Mouse (Mus musculus) spleen, adult 2 months (tissue): ENCODE measurements around the gene Slc16a10. TPM values are rescaled to one million over a fixed set of nuclear protein-coding genes. Genes with fewer than 3 reads are reported as not detected.
"Not testable (repeated sequence)": the region's sequence is repeated elsewhere in the genome, so short reads cannot be mapped to it uniquely, and the experiment has no call there.

ENCODE experiments used
- DNase-seq, 2 experiments: peaks; one replicate each; pipeline versions ENCODE4 v3.0.0 to v3.0.0-alpha.2; 2012 to 2021; ENCODE audit warnings: low spot score in 2 of 2, low read depth in 1 of 2
- H3K27ac ChIP-seq: fragments of 200-500 bp; 2 replicates; pipeline ENCODE4 v1.5.1; 2012; ENCODE audit warnings: low read length, inconsistent platforms; ENCODE audit not compliant: insufficient read depth
- H3K27me3 ChIP-seq: fragments of 200-500 bp; 2 replicates; pipeline ENCODE4 v1.6.1; 2012; ENCODE audit warnings: mild to moderate bottlenecking, moderate library complexity, low read length, inconsistent platforms; ENCODE audit not compliant: control insufficient read depth, insufficient read depth
- H3K36me3 ChIP-seq: fragments of 200-500 bp; 2 replicates; pipeline ENCODE4 v1.6.1; 2012; ENCODE audit warnings: mild to moderate bottlenecking, low read length, inconsistent platforms; ENCODE audit not compliant: control insufficient read depth, insufficient read depth
- H3K4me1 ChIP-seq: fragments of 200-500 bp; 2 replicates; pipeline ENCODE4 v1.6.1; 2011; ENCODE audit warnings: inconsistent platforms; ENCODE audit not compliant: control insufficient read depth, insufficient read depth, insufficient read length
- H3K4me3 ChIP-seq: fragments of 200-500 bp; 2 replicates; pipeline ENCODE4 v1.5.1; 2011; ENCODE audit warnings: mild to moderate bottlenecking, inconsistent platforms; ENCODE audit not compliant: insufficient read depth, insufficient read length; ENCODE audit errors: extremely low read depth
- CTCF ChIP-seq: fragments of 200-500 bp; IDR thresholded peaks from 2 replicates; pipeline ENCODE4 v1.5.1; 2011; ENCODE audit warnings: mild to moderate bottlenecking, inconsistent platforms; ENCODE audit not compliant: insufficient read depth, insufficient read length, insufficient replicate concordance; ENCODE audit errors: extremely low read depth
- POLR2A ChIP-seq: fragments of 200-500 bp; IDR thresholded peaks from 2 replicates; pipeline ENCODE4 v1.6.1; 2011; ENCODE audit warnings: low read depth, low read length, inconsistent platforms
- WGBS: fragments of 180-500 bp; shearing (Covaris S2); methylation state at CpG from one replicate; pipeline ENCODE4 v1.1.7; 2018; 5-methylcytosine and 5-hydroxymethylcytosine counted together
- polyA plus RNA-seq: library from polyadenylated mRNA; depleted of rRNA; stranded (reverse); fragments of >200 nt; gene quantifications from 2 replicates; pipeline ENCODE4 v1.2.3, GENCODE M21; 2012

Slc16a10 gene
- polyA plus RNA-seq, 1 experiment, result 36.9 TPM

GRCm38 (mm10) chr10:40024554-40025428 lies 117.3 kb downstream of the Slc16a10 start, which contains the start of gene Mfsd4b1:
Gene Mfsd4b1, minus strand, starts transcription at chr10:40025268.
- H3K27me3 ChIP-seq, result peaks cover 5% of the 10 kb centered on the region
- H3K27ac ChIP-seq, result no peak within 1 kb of the TSS
- H3K4me1 ChIP-seq, result peaks cover 5% of the 10 kb centered on the region
- DNase-seq, result peak; percentile 49 to 59
- TF ChIP-seq POLR2A, result no peak
- TF ChIP-seq CTCF, result no peak
- no peaks in the 10 kb centered on the region for H3K36me3 ChIP-seq
- peak within 1 kb of the TSS; percentile 54 for H3K4me3 ChIP-seq
- WGBS, result 4% methylated on average over 46 of the region's 46 CpGs

GRCm38 (mm10) chr10:40020401-40020800 lies 121.7 kb downstream of the Slc16a10 start:
- TF ChIP-seq POLR2A, result no peak
- no peak for TF ChIP-seq CTCF
- Histone ChIP-seq H3K36me3 (no peaks in the 10 kb centered on the region), H3K27ac (no peak overlapping the region), H3K27me3 (peaks cover 5% of the 10 kb centered on the region), H3K4me1 (peaks cover 5% of the 10 kb centered on the region), H3K4me3 (no peak overlapping the region)
- WGBS, result 54% methylated on average over 2 of the region's 2 CpGs
- no peak for DNase-seq

GRCm38 (mm10) chr10:40019492-40019891 lies 122.6 kb downstream of the Slc16a10 start:
- DNase-seq, result no peak
- TF ChIP-seq POLR2A (no peak), CTCF (no peak)
- Histone ChIP-seq H3K27me3 (peaks cover 1% of the 10 kb centered on the region; the same call in 1 of the 2 replicates), H3K4me1 (no peaks in the 10 kb centered on the region), H3K4me3 (no peak overlapping the region), H3K36me3 (no peaks in the 10 kb centered on the region), H3K27ac (no peak overlapping the region)
- WGBS, result 68% methylated on average over 3 of the region's 3 CpGs

GRCm38 (mm10) chr10:40018261-40018860 lies 123.7 kb downstream of the Slc16a10 start:
- TF ChIP-seq CTCF (no peak), POLR2A (no peak)
- H3K4me1 ChIP-seq, result no peaks in the 10 kb centered on the region
- DNase-seq, result no peak
- no peak overlapping the region for H3K4me3 ChIP-seq
- no peak overlapping the region for H3K27ac ChIP-seq
- 91% methylated on average over 5 of the region's 5 CpGs for WGBS
- no peaks in the 10 kb centered on the region for H3K36me3 ChIP-seq
- H3K27me3 ChIP-seq, result no peaks in the 10 kb centered on the region

GRCm38 (mm10) chr10:40009591-40009990 lies 132.5 kb downstream of the Slc16a10 start:
- no peak for TF ChIP-seq POLR2A
- no peak for TF ChIP-seq CTCF
- H3K36me3 ChIP-seq, result no peaks in the 10 kb centered on the region
- H3K4me3 ChIP-seq, result no peak overlapping the region
- WGBS, result 86% methylated on average over 11 of the region's 11 CpGs
- no peak for DNase-seq
- no peaks in the 10 kb centered on the region for H3K4me1 ChIP-seq
- H3K27ac ChIP-seq, result no peak overlapping the region
- H3K27me3 ChIP-seq, result no peaks in the 10 kb centered on the region

GRCm38 (mm10) chr10:40008847-40009246 lies 133.2 kb downstream of the Slc16a10 start:
- H3K4me3 ChIP-seq, H3K4me1 ChIP-seq, H3K27ac ChIP-seq, H3K27me3 ChIP-seq, DNase-seq, H3K36me3 ChIP-seq: not testable (repeated sequence)
- 89% methylated on average over 4 of the region's 4 CpGs for WGBS

- Histone ChIP-seq H3K27ac (no peak overlapping the region), H3K27me3 (no peaks in the 10 kb centered on the region), H3K4me3 (no peak overlapping the region), H3K36me3 (no peaks in the 10 kb centered on the region), H3K4me1 (no peaks in the 10 kb centered on the region)
- DNase-seq, result no peak
- WGBS, result 85% methylated on average over 4 of the region's 4 CpGs
- TF ChIP-seq POLR2A (no peak), CTCF (no peak)
These were observed 134.1 kb downstream of the Slc16a10 start for GRCm38 (mm10) chr10:40007953-40008352.
